Mouse (Mus musculus): ENCODE results near the gene Arhgap27.

DNA sequence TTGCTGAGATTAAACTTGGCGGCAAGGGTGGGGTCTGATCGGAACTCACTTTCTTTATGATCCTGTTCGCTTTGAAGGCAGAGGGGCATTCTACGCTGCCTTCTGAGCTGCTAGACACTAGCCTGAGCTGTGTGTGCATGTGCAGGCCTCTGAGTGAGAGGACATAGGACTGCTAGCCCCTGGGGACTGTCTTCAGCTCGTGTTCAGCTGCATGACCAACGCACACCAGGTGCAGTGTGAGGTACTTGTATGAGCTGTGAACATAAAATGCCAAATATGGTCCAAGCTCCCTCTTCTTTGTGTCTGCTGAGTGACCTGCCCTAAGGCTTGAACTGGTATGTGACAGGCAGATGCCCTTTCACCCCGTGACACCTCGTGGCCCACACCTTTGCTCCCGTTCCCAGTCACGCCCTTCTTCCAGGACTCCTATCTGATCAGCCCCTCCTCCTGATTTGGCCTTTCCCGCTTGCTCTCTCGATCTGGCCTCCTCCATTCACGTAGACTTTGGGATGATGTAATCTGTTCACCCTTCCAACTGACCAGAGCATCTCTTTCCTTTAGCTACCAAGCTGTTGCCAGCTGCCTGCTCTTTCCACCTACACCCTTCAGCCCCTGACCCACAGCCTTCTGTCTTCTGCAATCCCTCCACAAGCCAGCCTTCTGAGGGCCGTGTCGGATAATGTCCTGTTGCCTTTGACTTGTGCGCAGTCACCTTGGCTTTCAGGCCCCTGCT, 6.4 kb downstream of the Arhgap27 start:
- no peak for TF ChIP-seq CTCF (IDR thresholded peaks at IDR 0.05; ENCODE audit: insufficient read depth, low read depth, low read length)
- TF ChIP-seq POLR2A (IDR thresholded peaks at IDR 0.05; ENCODE audit: insufficient read depth, low read depth, low read length): no peak
